Mouse (Mus musculus) stomach, embryonic 16.5 days (tissue): ENCODE results near the gene Kcnip2. TPM values are rescaled to one million over a fixed set of nuclear protein-coding genes. Genes with fewer than 3 reads are reported as not detected.

Experiments used
- ATAC-seq: fragments of 200-750 bp; cut with Nextera tagmentation; 2 replicates; pipeline ENCODE4 v1.8.0; 2017; ENCODE audit warnings: moderate number of reproducible peaks, moderate TSS enrichment; ENCODE audit not compliant: insufficient read depth, low FRiP score
- H3K27ac ChIP-seq: fragments of 300-500 bp; sonication (generic); 2 replicates; pipeline ENCODE4 v1.5.1; 2014; ENCODE audit warnings: low read length
- H3K27me3 ChIP-seq: fragments of 300-500 bp; sonication (generic); 2 replicates; pipeline ENCODE4 v1.6.1; 2014; ENCODE audit warnings: low read length, control low read depth, mixed read lengths; ENCODE audit not compliant: control insufficient read depth, insufficient read depth
- H3K36me3 ChIP-seq: fragments of 300-500 bp; sonication (generic); 2 replicates; pipeline ENCODE4 v1.6.1; 2014; ENCODE audit warnings: low read length; ENCODE audit not compliant: control insufficient read depth, insufficient read depth
- H3K4me1 ChIP-seq: fragments of 300-500 bp; sonication (generic); 2 replicates; pipeline ENCODE4 v1.6.1; 2014; ENCODE audit warnings: low read length, control low read depth, mixed read lengths; ENCODE audit not compliant: control insufficient read depth, insufficient read depth
- H3K4me2 ChIP-seq: fragments of 300-500 bp; sonication (generic); 2 replicates; pipeline ENCODE4 v1.6.1; 2014; ENCODE audit warnings: low read depth, low read length, mixed read lengths
- H3K4me3 ChIP-seq: fragments of 300-500 bp; sonication (generic); replicated peaks from 2 replicates; pipeline ENCODE4 v1.5.1; 2014; ENCODE audit warnings: mild to moderate bottlenecking, low read length
- H3K9ac ChIP-seq: fragments of 300-500 bp; sonication (generic); 2 replicates; pipeline ENCODE4 v1.6.1; 2014; ENCODE audit warnings: low read length
- H3K9me3 ChIP-seq: fragments of 300-500 bp; sonication (generic); replicated peaks from 2 replicates; pipeline ENCODE4 v1.6.1; 2016; ENCODE audit warnings: low read length, control low read depth; ENCODE audit not compliant: control insufficient read depth
- WGBS: fragments of 180-500 bp; shearing (Covaris S2); extraction: QIAGEN DNeasy Blood & Tissue Kit; methylation state at CpG from one replicate; pipeline ENCODE4 v1.1.7; 2014; 5-methylcytosine and 5-hydroxymethylcytosine counted together
- polyA plus RNA-seq: library from polyadenylated mRNA; unstranded; fragments of >200 nt; fragmentation: Nextera tagmentation; extraction: Ambion mirVana; gene quantifications from 2 replicates; pipeline ENCODE4 v1.2.1, GENCODE M21; 2015

Kcnip2 gene
- polyA plus RNA-seq, 1 experiment from 2014 or later: 2.6 TPM

DNA sequence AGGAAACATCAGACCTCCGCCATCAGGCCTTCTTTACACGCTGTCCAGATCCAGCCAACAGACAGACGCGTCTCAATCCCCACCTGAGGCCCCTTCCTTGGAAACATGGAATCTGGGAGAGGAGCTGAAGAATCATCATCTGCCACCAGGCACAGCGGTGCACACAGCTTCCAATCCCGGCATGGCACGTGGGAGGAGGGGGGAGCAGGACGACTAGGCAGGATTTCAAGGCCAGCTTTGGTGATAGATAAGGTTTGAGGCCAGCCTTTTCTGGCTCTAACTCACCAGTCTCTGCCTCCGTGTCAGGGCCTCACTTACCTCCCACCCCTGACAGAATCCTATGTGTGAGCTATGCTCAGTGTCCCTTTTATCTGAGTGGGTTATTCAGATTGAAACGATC, 19.6 kb upstream of the Kcnip2 start:
- Histone ChIP-seq H3K9ac (no peak overlapping the region), H3K36me3 (no peaks in the 10 kb centered on the region), H3K4me3 (no peak overlapping the region), H3K27me3 (no peaks in the 10 kb centered on the region), H3K4me1 (no peaks in the 10 kb centered on the region; the same call in 1 of the 2 replicates), H3K4me2 (no peak overlapping the region), H3K27ac (no peak overlapping the region), H3K9me3 (no peaks in the 10 kb centered on the region)
- 75% methylated on average over 10 of the region's 10 CpGs for WGBS
- no peak for ATAC-seq

DNA sequence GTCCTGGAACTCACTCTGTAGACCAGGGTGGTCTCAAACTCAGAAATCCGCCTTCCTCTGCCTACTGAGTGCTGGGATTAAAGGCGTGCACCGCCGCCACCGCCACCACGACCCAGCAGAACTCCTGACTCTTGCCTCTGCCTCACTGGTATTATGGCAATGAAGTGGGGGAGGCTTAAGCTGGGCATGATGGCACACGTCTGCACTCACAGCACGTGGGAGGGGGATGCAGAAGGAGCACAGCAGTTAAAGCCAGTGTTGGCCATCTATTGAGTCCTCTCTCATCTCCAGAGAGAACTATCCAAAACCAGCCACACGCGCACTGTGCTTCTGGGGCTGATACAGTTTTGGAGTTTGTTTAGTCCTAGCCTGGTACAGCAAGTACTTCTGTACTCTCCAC, 17.8 kb upstream of the Kcnip2 start:
- Histone ChIP-seq H3K4me3 (no peak overlapping the region), H3K36me3 (no peaks in the 10 kb centered on the region), H3K4me2 (no peak overlapping the region), H3K9me3 (no peaks in the 10 kb centered on the region), H3K4me1 (no peaks in the 10 kb centered on the region; the same call in 1 of the 2 replicates), H3K27me3 (no peaks in the 10 kb centered on the region), H3K27ac (no peak overlapping the region), H3K9ac (no peak overlapping the region)
- 85% methylated on average over 10 of the region's 10 CpGs for WGBS
- no peak for ATAC-seq

DNA sequence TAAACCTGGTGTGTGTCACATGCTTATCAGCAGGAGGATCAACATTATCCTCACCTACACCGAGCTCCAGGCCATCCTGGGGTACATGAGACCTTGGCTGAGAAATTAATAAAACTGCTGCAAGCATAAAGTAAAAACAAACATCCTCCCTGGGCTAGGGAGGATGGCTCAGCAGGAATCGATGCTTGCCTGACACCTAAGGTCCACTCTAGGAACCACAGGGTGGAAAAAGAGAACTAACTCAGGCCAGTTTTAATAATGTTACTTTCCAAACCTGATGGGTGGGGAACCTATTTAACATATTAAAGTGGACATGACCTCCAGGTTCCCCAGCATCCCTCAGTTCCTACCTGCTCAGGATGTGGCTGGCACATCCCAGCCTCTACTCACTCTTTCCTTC, 14.8 kb upstream of the Kcnip2 start:
- no peak overlapping the region for H3K4me2 ChIP-seq
- H3K9me3 ChIP-seq: no peaks in the 10 kb centered on the region; the same call in 1 of the 2 replicates
- no peaks in the 10 kb centered on the region for H3K27me3 ChIP-seq
- H3K36me3 ChIP-seq: no peaks in the 10 kb centered on the region
- no peaks in the 10 kb centered on the region; the same call in 1 of the 2 replicates for H3K4me1 ChIP-seq
- WGBS: 34% methylated on average over 2 of the region's 2 CpGs
- no peak for ATAC-seq
- no peak overlapping the region for H3K9ac ChIP-seq
- no peak overlapping the region for H3K4me3 ChIP-seq
- H3K27ac ChIP-seq: no peak overlapping the region

DNA sequence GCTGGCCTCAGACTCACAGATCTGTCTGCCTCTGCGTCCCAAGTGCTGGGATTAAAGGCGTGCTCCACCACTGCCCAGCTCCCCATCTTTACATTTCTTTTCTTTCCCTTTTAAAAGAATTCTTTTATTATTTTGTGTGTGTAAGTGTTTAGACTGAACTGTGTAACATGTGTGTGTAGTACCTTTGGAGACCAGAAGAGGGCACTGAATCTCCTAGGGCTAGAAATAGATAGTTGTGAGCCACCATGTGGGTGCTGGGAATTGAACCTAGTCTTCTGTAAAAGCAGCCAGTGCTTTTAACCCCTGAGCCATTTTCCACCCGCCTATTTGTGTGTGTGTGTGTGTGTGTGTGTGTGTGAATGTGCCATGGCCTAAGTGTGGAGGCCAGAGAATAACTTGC, 11.9 kb upstream of the Kcnip2 start:
- no peak overlapping the region for H3K27ac ChIP-seq
- no peaks in the 10 kb centered on the region for H3K27me3 ChIP-seq
- H3K9ac ChIP-seq: no peak overlapping the region
- no peaks in the 10 kb centered on the region; the same call in 1 of the 2 replicates for H3K9me3 ChIP-seq
- H3K36me3 ChIP-seq: no peaks in the 10 kb centered on the region
- 96% methylated on average over 3 of the region's 3 CpGs for WGBS
- no peaks in the 10 kb centered on the region; the same call in 1 of the 2 replicates for H3K4me1 ChIP-seq
- no peak overlapping the region for H3K4me2 ChIP-seq
- ATAC-seq: no peak
- H3K4me3 ChIP-seq: no peak overlapping the region

DNA sequence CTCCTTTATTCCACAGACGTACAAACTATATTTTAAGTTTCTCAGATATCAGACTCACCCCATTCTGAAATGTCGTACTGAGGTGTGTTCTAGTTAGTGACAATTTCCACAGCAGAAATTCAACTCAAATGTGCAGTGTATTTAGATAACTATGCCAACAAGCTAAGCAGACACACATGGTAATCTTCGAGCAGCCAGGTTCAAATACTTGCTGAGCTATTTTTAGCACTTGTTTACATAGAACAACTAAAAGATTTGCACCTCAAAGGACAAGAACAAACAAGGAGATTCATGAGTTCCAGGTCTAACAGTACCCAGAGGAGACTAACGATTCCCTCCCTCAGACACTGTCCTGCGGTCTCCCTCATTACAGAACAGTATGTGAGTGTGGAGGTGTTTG, 11.3 kb upstream of the Kcnip2 start:
- Histone ChIP-seq H3K27me3 (no peaks in the 10 kb centered on the region), H3K36me3 (no peaks in the 10 kb centered on the region), H3K9me3 (no peaks in the 10 kb centered on the region; the same call in 1 of the 2 replicates), H3K4me3 (no peak overlapping the region), H3K27ac (no peak overlapping the region), H3K4me2 (no peak overlapping the region), H3K9ac (no peak overlapping the region), H3K4me1 (no peaks in the 10 kb centered on the region; the same call in 1 of the 2 replicates)
- no peak for ATAC-seq
- WGBS: 43% methylated on average over 5 of the region's 5 CpGs

DNA sequence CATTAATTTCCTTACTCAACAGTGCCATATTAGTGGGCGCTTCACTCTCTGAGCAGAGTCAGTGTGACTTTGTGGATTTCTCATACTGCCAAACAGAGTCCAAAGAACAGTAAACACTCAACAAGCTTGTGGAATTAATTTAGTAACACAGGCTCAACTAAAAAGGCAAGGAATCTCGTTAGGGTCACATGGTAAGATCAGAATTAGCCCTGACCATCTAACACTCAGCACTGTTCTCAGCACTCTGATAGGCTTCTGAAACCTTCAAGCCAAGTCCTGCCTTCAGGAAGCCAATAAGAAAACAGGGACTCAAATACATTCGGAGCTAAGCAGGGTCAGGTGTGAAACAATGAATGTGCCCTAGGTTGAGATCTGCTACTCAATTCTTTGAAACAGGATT, 10.3 kb upstream of the Kcnip2 start:
- H3K4me3 ChIP-seq: no peak overlapping the region
- no peaks in the 10 kb centered on the region; the same call in 1 of the 2 replicates for H3K4me1 ChIP-seq
- H3K36me3 ChIP-seq: no peaks in the 10 kb centered on the region
- WGBS: 78% methylated on average over 3 of the region's 3 CpGs
- no peak for ATAC-seq
- H3K4me2 ChIP-seq: no peak overlapping the region
- no peaks in the 10 kb centered on the region for H3K27me3 ChIP-seq
- no peak overlapping the region for H3K9ac ChIP-seq
- H3K9me3 ChIP-seq: no peaks in the 10 kb centered on the region; the same call in 1 of the 2 replicates
- H3K27ac ChIP-seq: no peak overlapping the region

DNA sequence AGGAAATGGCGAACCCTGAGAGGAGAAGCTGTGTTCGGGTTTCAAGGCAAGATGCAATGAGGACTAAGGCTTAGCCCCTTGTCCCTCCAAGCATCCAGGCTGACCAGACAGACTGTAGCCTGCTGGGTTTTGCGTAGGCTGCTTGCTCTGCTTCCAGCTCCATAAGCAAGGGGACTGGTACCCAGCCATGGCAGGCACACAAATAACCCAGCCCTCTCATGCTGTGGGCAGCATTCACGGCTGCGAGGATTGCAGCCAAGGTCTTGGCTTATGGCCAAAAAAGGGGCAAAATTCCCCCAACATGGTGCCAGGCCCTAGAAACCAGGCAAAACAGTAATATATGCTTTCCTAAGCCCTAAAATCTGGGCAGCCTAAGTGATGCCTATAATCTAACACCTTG, 6.0 kb upstream of the Kcnip2 start:
- H3K27me3 ChIP-seq: no peaks in the 10 kb centered on the region
- ATAC-seq: no peak
- H3K9me3 ChIP-seq: no peaks in the 10 kb centered on the region
- H3K27ac ChIP-seq: no peak overlapping the region
- H3K4me3 ChIP-seq: no peak overlapping the region
- peaks cover 13% of the 10 kb centered on the region for H3K4me1 ChIP-seq
- WGBS: 76% methylated on average over 5 of the region's 5 CpGs
- no peak overlapping the region for H3K9ac ChIP-seq
- H3K4me2 ChIP-seq: no peak overlapping the region
- H3K36me3 ChIP-seq: no peaks in the 10 kb centered on the region

DNA sequence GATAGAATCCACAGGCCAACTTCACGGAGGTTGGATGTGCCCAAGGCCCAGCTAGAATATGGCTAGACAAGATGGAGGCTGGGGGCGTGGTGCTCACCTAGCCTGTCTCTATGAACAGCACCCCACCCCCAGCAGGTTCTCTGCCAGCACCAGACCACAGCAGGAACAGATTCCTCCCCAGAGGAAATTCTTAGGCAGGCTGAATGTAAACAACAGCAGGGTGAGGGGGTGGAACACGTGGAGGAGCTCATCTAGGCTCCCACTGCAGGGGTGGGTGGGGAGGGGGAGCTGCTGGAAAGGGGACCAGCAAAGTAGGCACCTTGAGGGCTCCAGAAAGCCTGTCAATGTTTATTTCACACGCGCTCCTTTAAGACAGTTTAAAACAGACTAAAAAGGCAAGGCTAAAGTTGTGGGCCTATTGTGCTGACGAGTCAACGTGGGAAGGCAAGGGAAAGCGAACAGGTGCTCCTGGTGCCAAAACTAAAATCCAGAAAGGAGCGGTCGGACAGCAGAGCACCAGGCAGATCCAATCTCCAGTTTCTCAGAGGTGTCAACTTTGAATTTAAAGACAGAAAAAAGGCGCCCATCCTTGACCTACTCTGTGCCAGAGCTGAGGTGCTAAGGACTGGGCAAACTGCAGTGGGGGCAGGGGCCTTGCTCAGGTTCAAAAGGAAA, 2.1 kb upstream of the Kcnip2 start:
- 45% methylated on average over 11 of the region's 11 CpGs for WGBS

DNA sequence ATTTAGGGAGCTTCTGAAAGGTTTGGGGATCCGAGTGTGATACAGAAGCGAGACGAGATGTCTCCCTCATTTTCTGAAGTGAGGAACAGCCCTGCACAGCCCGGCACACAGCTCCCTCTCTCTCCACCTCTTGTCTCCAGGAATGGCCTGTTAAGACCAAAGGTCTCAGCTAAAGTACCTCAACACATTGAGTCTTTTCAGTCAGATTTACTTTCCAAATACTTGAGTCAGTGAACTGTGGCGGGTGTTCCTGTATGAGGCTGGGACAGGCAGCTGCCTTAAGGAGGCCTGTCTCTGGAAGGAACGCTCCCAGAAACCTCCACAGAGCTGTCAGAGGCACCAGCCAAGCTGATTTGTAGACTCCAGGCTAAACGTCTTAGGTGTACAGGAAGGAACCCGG, 866 bp upstream of the Kcnip2 start:
- H3K4me3 ChIP-seq: no peak overlapping the region
- no peaks in the 10 kb centered on the region for H3K9me3 ChIP-seq
- H3K4me2 ChIP-seq: peak overlapping the region; percentile 73; the same call in 1 of the 2 replicates
- no peaks in the 10 kb centered on the region; the same call in 1 of the 2 replicates for H3K27me3 ChIP-seq
- no peaks in the 10 kb centered on the region for H3K36me3 ChIP-seq
- no peak overlapping the region; the same call in 1 of the 2 replicates for H3K27ac ChIP-seq
- WGBS: 27% methylated on average over 8 of the region's 8 CpGs
- peaks cover 39% of the 10 kb centered on the region for H3K4me1 ChIP-seq
- ATAC-seq: no peak
- H3K9ac ChIP-seq: no peak overlapping the region

More for the DNA sequence above, 2.1 kb upstream of the Kcnip2 start:
- peaks cover 31% of the 10 kb centered on the region for H3K4me1 ChIP-seq
- H3K27me3 ChIP-seq: no peaks in the 10 kb centered on the region; the same call in 1 of the 2 replicates
- H3K9me3 ChIP-seq: no peaks in the 10 kb centered on the region
- H3K9ac ChIP-seq: no peak overlapping the region
- H3K4me2 ChIP-seq: no peak overlapping the region
- no peak overlapping the region for H3K27ac ChIP-seq
- H3K4me3 ChIP-seq: no peak overlapping the region
- H3K36me3 ChIP-seq: no peaks in the 10 kb centered on the region
- 0 out of 2 replicates have a peak, but pooled peaks have one; percentile 15 for ATAC-seq
